Mouse (Mus musculus) granulocyte monocyte progenitor cell, adult 5-6 weeks (primary cell): ENCODE data around the gene 6030408B16Rik. TPM values are rescaled to one million over a fixed set of nuclear protein-coding genes. Genes with fewer than 3 reads are reported as not detected.

Experiments used
- ATAC-seq: replicated peaks from 2 replicates; pipeline ENCODE4 v1.8.0; 2016; ENCODE audit warnings: mild to moderate bottlenecking, moderate TSS enrichment, inconsistent platforms; ENCODE audit not compliant: poor library complexity, severe bottlenecking
- total RNA-seq, 2 experiments: library from RNA; stranded (forward) in 1 of 2; stranded (reverse) in 1 of 2; fragments of 200-712, 200-1000 nt in 1 of 2; fragments of >200 nt in 1 of 2; fragmentation: Nextera tagmentation in 1 of 2; gene quantifications; 2 replicates each; pipeline ENCODE4 v1.2.3; 2014 to 2017

Gene 6030408B16Rik
- total RNA-seq, 2 experiments from 2014 or later: 0.60 TPM; not detected in 1

GRCm38 (mm10) chr15:101294028-101294894 lies 1.2 kb downstream of the 6030408B16Rik start:
- ATAC-seq: no peak

GRCm38 (mm10) chr15:101295106-101295505 lies 2.1 kb downstream of the 6030408B16Rik start:
- ATAC-seq: no peak

- no peak for ATAC-seq
Measured at GRCm38 (mm10) chr15:101295616-101296015, 2.6 kb downstream of the 6030408B16Rik start.

GRCm38 (mm10) chr15:101296091-101296490 lies 3.1 kb downstream of the 6030408B16Rik start:
- ATAC-seq: no peak

GRCm38 (mm10) chr15:101297988-101298387 lies 5.0 kb downstream of the 6030408B16Rik start:
- peak; percentile 86 for ATAC-seq

GRCm38 (mm10) chr15:101298550-101298949 lies 5.5 kb downstream of the 6030408B16Rik start:
- peak; percentile 52; the same call in 1 of the 2 replicates for ATAC-seq

GRCm38 (mm10) chr15:101299480-101299960 lies 6.5 kb downstream of the 6030408B16Rik start:
- ATAC-seq: no peak

GRCm38 (mm10) chr15:101300128-101300527 lies 7.1 kb downstream of the 6030408B16Rik start:
- no peak for ATAC-seq

GRCm38 (mm10) chr15:101302201-101302600 lies 9.2 kb downstream of the 6030408B16Rik start:
- no peak for ATAC-seq

- no peak for ATAC-seq
Measured at GRCm38 (mm10) chr15:101303830-101304229, 10.8 kb downstream of the 6030408B16Rik start.

GRCm38 (mm10) chr15:101306459-101306858 lies 13.4 kb downstream of the 6030408B16Rik start:
- no peak for ATAC-seq

GRCm38 (mm10) chr15:101308440-101309348 lies 15.7 kb downstream of the 6030408B16Rik start:
- ATAC-seq: peak; percentile 82

- ATAC-seq: no peak
Measured at GRCm38 (mm10) chr15:101309493-101309892, 16.5 kb downstream of the 6030408B16Rik start.

- ATAC-seq: no peak
Measured at GRCm38 (mm10) chr15:101311087-101311770, 18.2 kb downstream of the 6030408B16Rik start.

GRCm38 (mm10) chr15:101312006-101312405 lies 19.0 kb downstream of the 6030408B16Rik start:
- no peak for ATAC-seq

- ATAC-seq: no peak
Measured at GRCm38 (mm10) chr15:101315378-101315777, 22.4 kb downstream of the 6030408B16Rik start.

GRCm38 (mm10) chr15:101315832-101316231 lies 22.8 kb downstream of the 6030408B16Rik start:
- ATAC-seq: peak; percentile 69

GRCm38 (mm10) chr15:101316279-101316912 lies 23.4 kb downstream of the 6030408B16Rik start:
- no peak for ATAC-seq

GRCm38 (mm10) chr15:101316913-101317813 lies 24.2 kb downstream of the 6030408B16Rik start:
- no peak for ATAC-seq
